Mouse (Mus musculus): ENCODE results near the gene Tcf7l2.

DNA sequence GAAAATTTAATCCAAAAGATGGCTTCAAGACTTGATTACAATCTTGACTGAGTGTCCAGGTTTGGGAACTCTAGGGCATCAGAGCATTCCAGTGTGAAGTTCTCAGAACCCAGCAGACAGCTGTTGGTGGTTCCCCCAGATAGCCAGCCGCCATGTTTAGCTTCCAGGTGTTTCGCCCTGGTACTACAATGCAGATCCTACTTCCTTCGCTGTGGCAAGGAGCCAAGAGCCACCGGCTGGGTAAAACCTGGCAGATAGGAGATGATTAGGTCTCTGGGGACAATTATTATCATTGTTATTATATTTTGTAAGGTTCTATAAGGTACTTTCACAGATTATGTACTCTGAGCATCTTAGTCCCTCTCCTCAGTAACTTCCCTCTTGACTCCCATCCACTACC is 198.1 kb downstream of the Tcf7l2 start:
- no peak for TF ChIP-seq POLR2A (IDR thresholded peaks at IDR 0.05; ENCODE audit: control insufficient read depth, low read depth, low read length)
- no peak for TF ChIP-seq CTCF (IDR thresholded peaks at IDR 0.05; ENCODE audit: control insufficient read depth, insufficient read depth, insufficient replicate concordance, low read depth, low read length)

Measured in testis, adult 2 months (tissue).